8 mouse cellular contexts compared by ENCODE assay signal in genomic region chr12:35182675-35183074, GRCm38 (mm10).
DNase-seq lines count a peak whose midpoint lies in the region; ATAC-seq and TF ChIP-seq lines count a peak whose summit lies in the region.

No protein-coding gene starts in this region.

- H3K9ac ChIP-seq in ES-E14 (ENCODE audit: insufficient read depth, low read depth, low read length, poor library complexity, severe bottlenecking) = no peak overlapping the region
- no peak overlapping the region for H3K9ac ChIP-seq in forebrain, embryonic 11.5 days (ENCODE audit: low read length)
- H3K9ac ChIP-seq in lung, embryonic 14.5 days = no peak overlapping the region

- H3K4me2 ChIP-seq in forebrain, embryonic 11.5 days (ENCODE audit: low read depth, low read length, severe bottlenecking) = no peak overlapping the region
- H3K4me2 ChIP-seq in lung, embryonic 14.5 days = no peak overlapping the region

- H3K27ac ChIP-seq in ES-E14 (ENCODE audit: insufficient read depth, low read depth, low read length, poor library complexity, severe bottlenecking) = no peak overlapping the region
- no peak overlapping the region for H3K27ac ChIP-seq in forebrain, embryonic 11.5 days (ENCODE audit: low read depth, low read length)
- H3K27ac ChIP-seq in lung, embryonic 14.5 days (ENCODE audit: low read depth) = no peak overlapping the region

- intact Hi-C loops in heart, postnatal 36 days (cut with DNase I) = loop anchor here (1.0 to 10.0 kb wide), 2 partner anchors 518 to 1698 kb away; no protein-coding TSS in a partner anchor

- no peaks in the 10 kb centered on the region for H3K9me3 ChIP-seq in ES-E14 (ENCODE audit: control insufficient read depth, insufficient read depth, low read depth, low read length)
- H3K9me3 ChIP-seq in forebrain, embryonic 11.5 days (ENCODE audit: control insufficient read depth, low read length) = no peaks in the 10 kb centered on the region
- H3K9me3 ChIP-seq in lung, embryonic 14.5 days (ENCODE audit: low read depth, low read length) = no peaks in the 10 kb centered on the region

- in situ Hi-C loops in ES-E14 (cut with MboI; ENCODE audit: low sequenced_read_pairs in 2 of 2, unreplicated experiment in 2 of 2) = loop anchor here (25.0 kb wide), 1 partner anchor 520 kb away; no protein-coding TSS in a partner anchor

- no peaks in the 10 kb centered on the region for H3K27me3 ChIP-seq in forebrain, embryonic 11.5 days (ENCODE audit: control insufficient read depth, insufficient read depth, low read length)
- H3K27me3 ChIP-seq in lung, embryonic 14.5 days (ENCODE audit: insufficient read depth, low read length) = no peaks in the 10 kb centered on the region

- DNase-seq in ES-E14 (ENCODE audit: low read depth, low spot score) = peak; percentile 66
- peak; percentile 57 for DNase-seq in c-Kit-positive CD71-negative TER-119-negative erythroid progenitor cells, embryonic 14.5 days (ENCODE audit: low read depth)
- peak; percentile 88 for DNase-seq in forebrain, embryonic 11.5 days (ENCODE audit: low spot score)
- peak; percentile 81 to 86 for DNase-seq in heart, postnatal 36 days
- DNase-seq in large intestine, adult 2 months (ENCODE audit: low read depth, low spot score) = peak; percentile 70
- peak; percentile 95 for DNase-seq in lung, embryonic 14.5 days
- DNase-seq in ovary, adult 18-20 months (ENCODE audit: low spot score) = peak; percentile 34
- peak; percentile 13 to 34 for DNase-seq in thymus, adult 18-20 months

- peak; percentile 96 for TF ChIP-seq CTCF in lung, embryonic 14.5 days (IDR thresholded peaks at IDR 0.05; ENCODE audit: low read depth)

- ATAC-seq in forebrain, embryonic 11.5 days (replicated peaks; ENCODE audit: low FRiP score) = peak; percentile 81
- peak; percentile 92 for ATAC-seq in lung, embryonic 14.5 days (ENCODE audit: insufficient read depth)

- no peaks in the 10 kb centered on the region for H3K4me1 ChIP-seq in ES-E14 (ENCODE audit: control insufficient read depth in 2 of 2, insufficient read depth in 2 of 2, low read length in 2 of 2, poor library complexity in 1 of 2)
- no peaks in the 10 kb centered on the region for H3K4me1 ChIP-seq in forebrain, embryonic 11.5 days (replicated peaks; ENCODE audit: control insufficient read depth, insufficient read depth, low read length)
- no peaks in the 10 kb centered on the region for H3K4me1 ChIP-seq in lung, embryonic 14.5 days (ENCODE audit: insufficient read depth)

- H3K36me3 ChIP-seq in ES-E14 (ENCODE audit: control insufficient read depth, insufficient read depth, low read length, poor library complexity, severe bottlenecking) = no peaks in the 10 kb centered on the region
- no peaks in the 10 kb centered on the region for H3K36me3 ChIP-seq in forebrain, embryonic 11.5 days (ENCODE audit: control insufficient read depth, insufficient read depth, low read length)
- H3K36me3 ChIP-seq in lung, embryonic 14.5 days (ENCODE audit: insufficient read depth) = no peaks in the 10 kb centered on the region

- WGBS in forebrain, embryonic 11.5 days = 14% methylated on average over 3 of the region's 3 CpGs
- WGBS in large intestine, adult 2 months = 4% methylated on average over 3 of the region's 3 CpGs
- 8% methylated on average over 3 of the region's 3 CpGs for WGBS in lung, embryonic 14.5 days

- no peak overlapping the region for H3K4me3 ChIP-seq in ES-E14 (ENCODE audit: insufficient read depth in 1 of 2, low read depth in 1 of 2, low read length in 2 of 2, poor library complexity in 1 of 2, severe bottlenecking in 1 of 2)
- H3K4me3 ChIP-seq in forebrain, embryonic 11.5 days (ENCODE audit: low read depth, low read length) = no peak overlapping the region
- no peak overlapping the region for H3K4me3 ChIP-seq in lung, embryonic 14.5 days (ENCODE audit: low read depth, low read length)

TF ChIP-seq in ES-E14, 5 proteins besides CTCF, POLR2A, EP300 and RAD21:
- TF ChIP-seq ZC3H11A (IDR thresholded peaks at IDR 0.05; ENCODE audit: borderline replicate concordance, low read depth, low read length) (peak; percentile 85), HCFC1 (IDR thresholded peaks at IDR 0.05; ENCODE audit: borderline replicate concordance, insufficient read depth, low read length) (no peak)
TF ChIP-seq in ES-E14: peak in this region for 1.

Comparison
In these comparisons a context has a peak if more than half of its experiments do, and no peak if none do; other contexts are left out.
1. DNase-seq: peak in every context shown above with its lines; median percentile 95 in lung, embryonic 14.5 days; 88 in forebrain, embryonic 11.5 days; 84 in heart, postnatal 36 days; 70 in large intestine, adult 2 months; 66 in ES-E14; 57 in c-Kit-positive CD71-negative TER-119-negative erythroid progenitor cells, embryonic 14.5 days; 34 in ovary, adult 18-20 months; 24 in thymus, adult 18-20 months.